Mouse (Mus musculus) CH12.LX (cell line): ENCODE data around the gene Kansl1l. TPM values are rescaled to one million over a fixed set of nuclear protein-coding genes. Genes with fewer than 3 reads are reported as not detected.

Experiments
- DNase-seq: peaks from one replicate; pipeline ENCODE4 v3.0.0-alpha.2; 2013; ENCODE audit errors: extremely low read depth
- H3K27ac ChIP-seq: 2 replicates; pipeline ENCODE4 v1.5.1; 2012; ENCODE audit warnings: low read depth, mild to moderate bottlenecking, control low read depth, moderate library complexity; ENCODE audit not compliant: insufficient read depth
- H3K27me3 ChIP-seq: replicated peaks from 2 replicates; pipeline ENCODE3; 2012; ENCODE audit warnings: inconsistent platforms
- H3K36me3 ChIP-seq, 2 experiments: replicated peaks in 1 of 2; 2 replicates each; pipeline versions ENCODE3 to v1.6.1; 2012; ENCODE audit warnings: inconsistent platforms in 1 of 2, low read length in 1 of 2, mild to moderate bottlenecking in 1 of 2, mixed read lengths in 1 of 2, moderate library complexity in 1 of 2; ENCODE audit not compliant: control insufficient read depth in 1 of 2, insufficient read depth in 1 of 2
- H3K4me1 ChIP-seq, 2 experiments: 2 replicates each; pipeline ENCODE4 v1.6.1; 2012; ENCODE audit warnings: inconsistent platforms in 1 of 2, moderate library complexity in 1 of 2; ENCODE audit not compliant: insufficient read depth in 2 of 2, control insufficient read depth in 1 of 2
- H3K4me2 ChIP-seq: 2 replicates; pipeline ENCODE4 v1.6.1; 2012; ENCODE audit warnings: low read depth, mild to moderate bottlenecking, control low read depth; ENCODE audit not compliant: poor library complexity, insufficient read depth, severe bottlenecking
- H3K4me3 ChIP-seq, 3 experiments: fragments of 150-350 bp in 1 of 3; sonication (generic) in 1 of 3; replicated peaks in 1 of 3; 2 replicates each; pipeline versions ENCODE3 to v1.5.1; 2011 to 2012; ENCODE audit warnings: low read depth in 2 of 3, low read length in 2 of 3, mild to moderate bottlenecking in 2 of 3, moderate library complexity in 2 of 3, control low read depth in 1 of 3, improper control_type of control experiment in 1 of 3, inconsistent platforms in 1 of 3, mixed read lengths in 1 of 3; ENCODE audit not compliant: poor library complexity in 1 of 3
- H3K79me2 ChIP-seq: replicated peaks from 2 replicates; pipeline ENCODE4 v1.6.1; 2012; ENCODE audit warnings: mild to moderate bottlenecking, moderate library complexity; ENCODE audit not compliant: control insufficient read depth, poor library complexity, insufficient read depth, severe bottlenecking; ENCODE audit errors: extremely low read depth
- H3K9ac ChIP-seq: 2 replicates; pipeline ENCODE4 v1.6.1; 2012; ENCODE audit warnings: low read depth, mild to moderate bottlenecking, control low read depth, moderate library complexity; ENCODE audit not compliant: insufficient read depth
- H3K9me3 ChIP-seq: replicated peaks from 2 replicates; pipeline ENCODE3; 2012; ENCODE audit warnings: low read length, inconsistent platforms, mixed read lengths
- CHD1 ChIP-seq: IDR thresholded peaks from 2 replicates; pipeline ENCODE4 v1.6.1; 2012; ENCODE audit warnings: low read depth, low read length, improper control_type of control experiment, inconsistent platforms
- CHD2 ChIP-seq: IDR thresholded peaks from 2 replicates; pipeline ENCODE4 v1.6.1; 2011; ENCODE audit warnings: low read length, improper control_type of control experiment
- E2F4 ChIP-seq: IDR thresholded peaks from 2 replicates; pipeline ENCODE4 v1.6.1; 2011; ENCODE audit warnings: low read depth, low read length, improper control_type of control experiment; ENCODE audit not compliant: insufficient replicate concordance
- ELF1 ChIP-seq: IDR thresholded peaks from 2 replicates; pipeline ENCODE4 v1.6.1; 2014; ENCODE audit warnings: low read depth, mild to moderate bottlenecking, inconsistent platforms, low read length, improper control_type of control experiment
- EP300 ChIP-seq: IDR thresholded peaks from 2 replicates; pipeline ENCODE4 v1.6.1; 2011; ENCODE audit warnings: low read length, improper control_type of control experiment
- GABPA ChIP-seq: IDR thresholded peaks from 2 replicates; pipeline ENCODE4 v1.6.1; 2012; ENCODE audit warnings: low read depth, low read length, improper control_type of control experiment, inconsistent platforms; ENCODE audit not compliant: insufficient replicate concordance
- HCFC1 ChIP-seq: IDR thresholded peaks from 2 replicates; pipeline ENCODE4 v1.6.1; 2012; ENCODE audit warnings: low read depth, mild to moderate bottlenecking, inconsistent platforms, low read length, improper control_type of control experiment
- IRF4 ChIP-seq: IDR thresholded peaks from 2 replicates; pipeline ENCODE4 v1.6.1; 2014; ENCODE audit warnings: low read depth, mild to moderate bottlenecking, inconsistent platforms, low read length, improper control_type of control experiment
- JUND ChIP-seq: conservative IDR thresholded peaks from 2 replicates; pipeline ENCODE4 v1.6.1; 2011; ENCODE audit warnings: low read depth, low read length, improper control_type of control experiment
- KAT2A ChIP-seq: IDR thresholded peaks from 2 replicates; pipeline ENCODE4 v1.6.1; 2012; ENCODE audit warnings: low read length, improper control_type of control experiment, inconsistent platforms; ENCODE audit not compliant: insufficient replicate concordance
- MAFK ChIP-seq: IDR thresholded peaks from 2 replicates; pipeline ENCODE4 v1.6.1; 2011; ENCODE audit warnings: low read length, improper control_type of control experiment; ENCODE audit not compliant: insufficient replicate concordance
- MAX ChIP-seq: IDR thresholded peaks from 2 replicates; pipeline ENCODE4 v1.6.1; 2011; ENCODE audit warnings: low read length, improper control_type of control experiment
- MEF2A ChIP-seq: IDR thresholded peaks from 2 replicates; pipeline ENCODE4 v1.6.1; 2014; ENCODE audit warnings: low read depth, mild to moderate bottlenecking, inconsistent platforms, low read length, improper control_type of control experiment, borderline replicate concordance
- MXI1 ChIP-seq: IDR thresholded peaks from 2 replicates; pipeline ENCODE4 v1.6.1; 2011; ENCODE audit warnings: mild to moderate bottlenecking, low read depth, low read length, improper control_type of control experiment
- POLR2AphosphoS2 ChIP-seq: IDR thresholded peaks from 2 replicates; pipeline ENCODE4 v1.6.1; 2011; ENCODE audit warnings: low read depth, low read length, improper control_type of control experiment
- SIN3A ChIP-seq: IDR thresholded peaks from 2 replicates; pipeline ENCODE4 v1.6.1; 2012; ENCODE audit warnings: low read length, improper control_type of control experiment, inconsistent platforms
- UBTF ChIP-seq: IDR thresholded peaks from 2 replicates; pipeline ENCODE4 v1.6.1; 2012; ENCODE audit warnings: low read depth, mild to moderate bottlenecking, inconsistent platforms, low read length, improper control_type of control experiment, moderate library complexity
- USF1 ChIP-seq: IDR thresholded peaks from 2 replicates; pipeline ENCODE4 v1.6.1; 2014; ENCODE audit warnings: low read depth, mild to moderate bottlenecking, inconsistent platforms, low read length, improper control_type of control experiment
- USF2 ChIP-seq: conservative IDR thresholded peaks from 2 replicates; pipeline ENCODE4 v1.6.1; 2011; ENCODE audit warnings: low read depth, low read length, improper control_type of control experiment
- ZC3H11A ChIP-seq: IDR thresholded peaks from 2 replicates; pipeline ENCODE4 v1.6.1; 2012; ENCODE audit warnings: low read depth, mild to moderate bottlenecking, inconsistent platforms, low read length, improper control_type of control experiment
- ZKSCAN1 ChIP-seq: IDR thresholded peaks from 2 replicates; pipeline ENCODE4 v1.6.1; 2012; ENCODE audit warnings: low read depth, inconsistent platforms, low read length, improper control_type of control experiment, borderline replicate concordance
- ZMIZ1 ChIP-seq: IDR thresholded peaks from 2 replicates; pipeline ENCODE4 v1.6.1; 2012; ENCODE audit warnings: low read depth, mild to moderate bottlenecking, inconsistent platforms, low read length, improper control_type of control experiment
- ZNF384 ChIP-seq: IDR thresholded peaks from 2 replicates; pipeline ENCODE4 v1.6.1; 2012; ENCODE audit warnings: low read depth, low read length, improper control_type of control experiment, inconsistent platforms
- dilution Hi-C: fragments of 300-500 bp; cut with MboI; formaldehyde crosslinking; loops from 2 replicates; pipeline ENCODE4 v1.14.3; 2020; ENCODE audit warnings: low sequenced_read_pairs; ENCODE audit not compliant: extremely low pct_unique_long_range_greater_than_20kb, extremely low pct_ligation_motif_present
- in situ Hi-C: fragments of 300-500 bp; cut with MboI; formaldehyde crosslinking; loops from 3 replicates; pipeline ENCODE4 v1.14.3; 2019; ENCODE audit warnings: low sequenced_read_pairs, low pct_ligation_motif_present, low pct_unique_long_range_greater_than_20kb, mixed read lengths
- polyA plus RNA-seq: library from polyadenylated mRNA; unstranded; fragments of >175 nt; gene quantifications from 2 replicates; pipeline ENCODE4 v1.2.1, GENCODE M21; 2012; ENCODE audit warnings: low read depth; ENCODE audit not compliant: insufficient read length
- total RNA-seq, 2 experiments: library from RNA; depleted of rRNA; stranded (reverse); fragments of 300-350 nt in 1 of 2; fragments of >200 nt in 1 of 2; gene quantifications; 2 replicates each; pipeline ENCODE4 v1.2.3; 2012 to 2014

Gene Kansl1l
- total and polyA plus RNA-seq, 3 experiments, result 2.8 to 6.0 (median 3.5) TPM

DNA sequence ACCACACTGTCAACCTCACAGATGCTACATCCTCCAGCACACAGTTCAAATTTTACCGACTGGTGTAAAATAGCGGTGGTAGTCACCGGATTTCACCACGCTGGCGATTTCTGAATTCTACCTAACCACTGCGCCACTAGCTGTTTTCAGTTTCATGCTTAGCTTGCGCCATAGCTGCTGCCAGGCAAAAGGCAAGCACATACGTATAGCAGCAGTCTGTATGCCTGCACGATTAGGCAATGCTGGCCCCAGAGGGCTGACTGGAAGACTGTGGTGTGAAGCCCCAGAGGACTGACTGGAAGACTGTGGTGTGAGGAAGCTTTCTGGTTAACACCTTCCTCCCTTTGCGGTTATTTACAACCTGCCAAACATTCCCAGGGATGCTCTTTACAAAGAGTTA is 24.6 kb upstream of the Kansl1l start:
- no peak overlapping the region for H3K9ac ChIP-seq
- dilution Hi-C loops, result no loop called here
- H3K27me3 ChIP-seq, result no peaks in the 10 kb centered on the region
- no peak overlapping the region for H3K4me3 ChIP-seq
- no peak overlapping the region for H3K27ac ChIP-seq
- H3K36me3 ChIP-seq, result peaks cover 45 to 57% of the 10 kb centered on the region in 2 experiments
- no peak overlapping the region for H3K4me2 ChIP-seq
- no peaks in the 10 kb centered on the region for H3K9me3 ChIP-seq
- in situ Hi-C loops, result no loop called here
- DNase-seq, result no peak
- TF ChIP-seq USF2, result no peak
- TF ChIP-seq EP300, result no peak
- no peak for TF ChIP-seq UBTF
- TF ChIP-seq SIN3A, result no peak
- no peak for TF ChIP-seq CHD2
- TF ChIP-seq KAT2A, result no peak
- no peaks in the 10 kb centered on the region for H3K79me2 ChIP-seq
- H3K4me1 ChIP-seq, result peaks cover 0 to 22% of the 10 kb centered on the region in 2 experiments; a peak in 2 of 4 replicates

DNA sequence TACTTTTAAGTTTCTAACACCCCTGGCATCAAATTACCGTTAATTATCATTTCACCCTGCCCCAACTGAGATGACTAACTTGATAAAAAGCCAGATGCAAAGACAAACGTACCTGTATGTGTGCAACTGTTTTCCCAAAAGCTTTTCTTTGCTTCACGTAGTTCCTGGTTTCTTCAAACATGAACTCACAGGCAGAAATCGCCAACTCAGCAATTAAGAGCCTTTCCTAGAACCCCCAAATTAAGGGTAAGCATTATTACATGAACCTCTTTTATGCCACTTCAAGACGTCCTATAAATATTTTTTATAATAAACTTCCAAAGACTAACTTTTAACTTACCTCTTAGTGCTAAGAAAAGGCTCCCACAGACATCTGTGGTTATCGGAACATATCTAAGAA is 24.1 kb upstream of the Kansl1l start:
- Histone ChIP-seq H3K4me2 (no peak overlapping the region), H3K4me3 (no peak overlapping the region), H3K9me3 (no peaks in the 10 kb centered on the region), H3K27ac (no peak overlapping the region), H3K36me3 (peaks cover 44 to 57% of the 10 kb centered on the region in 2 experiments), H3K4me1 (peaks cover 0 to 24% of the 10 kb centered on the region in 2 experiments; a peak in 2 of 4 replicates), H3K79me2 (no peaks in the 10 kb centered on the region), H3K27me3 (no peaks in the 10 kb centered on the region), H3K9ac (no peak overlapping the region)
- dilution Hi-C loops, result no loop called here
- in situ Hi-C loops, result no loop called here
- no peak for DNase-seq
- TF ChIP-seq JUND (no peak), MAX (no peak), ZKSCAN1 (no peak), MXI1 (no peak), IRF4 (no peak), E2F4 (no peak), MAFK (peak; percentile 91)

DNA sequence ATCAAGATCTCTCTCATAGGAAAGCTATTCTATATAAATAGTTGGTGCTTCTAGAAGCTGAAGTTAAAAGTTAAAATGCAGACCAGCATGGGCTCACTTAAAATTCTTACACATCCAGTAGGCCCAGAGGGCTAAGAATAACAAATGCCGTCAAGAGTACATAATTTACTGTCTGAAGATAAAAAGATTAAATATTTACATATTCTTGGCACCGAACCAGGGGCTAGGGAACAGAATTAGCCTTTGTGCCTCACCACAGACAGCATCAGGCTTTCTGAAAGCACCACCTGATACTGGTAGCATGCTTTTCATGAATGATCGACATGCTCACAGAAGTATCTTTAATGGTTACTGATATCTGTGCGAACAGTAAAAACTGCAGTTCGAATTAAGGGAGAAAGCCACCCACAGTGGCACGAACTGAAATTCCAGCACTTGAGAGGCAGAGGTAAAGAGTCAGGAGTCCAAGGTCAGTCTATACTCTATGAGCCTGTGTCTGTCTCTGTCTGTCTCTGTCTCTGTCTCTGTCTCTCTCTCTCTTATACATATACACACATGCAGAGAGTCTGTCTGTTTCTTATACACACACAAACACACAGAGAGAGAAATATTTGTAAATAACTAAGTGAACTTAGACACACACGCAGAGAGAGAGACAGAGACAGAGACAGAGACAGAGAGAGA is 22.5 kb upstream of the Kansl1l start:
- DNase-seq, result no peak
- H3K79me2 ChIP-seq, result no peaks in the 10 kb centered on the region
- no peaks in the 10 kb centered on the region for H3K9me3 ChIP-seq
- H3K4me2 ChIP-seq, result no peak overlapping the region
- peaks cover 0 to 29% of the 10 kb centered on the region in 2 experiments; a peak in 2 of 4 replicates for H3K4me1 ChIP-seq
- H3K27ac ChIP-seq, result no peak overlapping the region
- TF ChIP-seq ZNF384, result no peak
- no peak for TF ChIP-seq ZMIZ1
- no peak for TF ChIP-seq CHD1
- no peak for TF ChIP-seq ZC3H11A
- no peak for TF ChIP-seq USF1
- no peak for TF ChIP-seq MAX
- TF ChIP-seq IRF4, result no peak
- no peak for TF ChIP-seq UBTF
- TF ChIP-seq MEF2A, result no peak
- TF ChIP-seq ELF1, result no peak
- TF ChIP-seq POLR2AphosphoS2, result no peak
- TF ChIP-seq EP300, result no peak
- TF ChIP-seq HCFC1, result no peak
- no peak for TF ChIP-seq GABPA
- no peak for TF ChIP-seq SIN3A
- TF ChIP-seq CHD2, result no peak
- TF ChIP-seq MAFK, result no peak
- TF ChIP-seq JUND, result no peak
- no peak for TF ChIP-seq USF2
- TF ChIP-seq, all 38 proteins: peak for 0
- Histone ChIP-seq H3K4me3 (no peak overlapping the region), H3K27me3 (no peaks in the 10 kb centered on the region), H3K36me3 (peaks cover 38 to 52% of the 10 kb centered on the region in 2 experiments), H3K9ac (no peak overlapping the region)
- dilution Hi-C loops (no loop called here), in situ Hi-C loops (no loop called here)
